Mouse (Mus musculus): ENCODE data around the gene B9d2.

The B9d2 gene

DNA sequence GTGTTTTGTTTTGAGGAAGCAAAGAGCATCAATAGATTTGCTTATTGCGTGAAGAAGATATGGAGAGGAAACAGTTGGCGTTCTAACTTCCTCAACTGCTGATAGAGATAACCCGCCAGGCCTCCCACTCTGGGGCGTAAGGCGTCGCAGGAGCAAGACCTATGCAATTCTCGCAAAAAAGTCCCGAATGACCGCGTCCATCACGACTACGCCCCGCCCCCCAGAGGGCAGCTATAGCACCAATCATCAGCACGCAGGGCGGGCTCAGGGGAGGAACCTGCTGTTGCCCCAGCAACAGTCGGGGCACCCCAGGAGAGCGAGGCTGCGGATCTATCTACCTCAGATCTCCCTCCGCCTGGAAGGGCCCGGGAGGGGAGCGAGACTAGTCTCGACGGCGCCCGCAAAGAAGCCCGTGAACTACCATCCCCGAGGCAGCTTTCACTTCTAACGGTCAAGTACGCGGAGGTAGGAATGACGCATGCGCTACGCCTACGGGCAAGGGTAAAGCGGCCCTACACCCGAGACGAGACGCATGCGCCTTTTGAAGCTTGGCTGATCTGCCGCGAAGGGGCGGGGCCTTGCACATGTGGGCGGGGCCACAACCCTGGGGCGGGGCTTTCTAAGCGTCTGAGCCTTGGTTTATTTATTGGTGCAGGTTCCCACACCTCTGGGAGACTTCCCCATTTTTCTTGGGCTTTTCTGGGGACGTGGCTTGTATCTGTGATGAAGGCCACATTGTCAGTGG is at the start of gene B9d2:
Gene B9d2, plus strand, starts transcription at position 267 of the 745 bp plus-strand sequence.
- peak; percentile 97 for DNase-seq

DNA sequence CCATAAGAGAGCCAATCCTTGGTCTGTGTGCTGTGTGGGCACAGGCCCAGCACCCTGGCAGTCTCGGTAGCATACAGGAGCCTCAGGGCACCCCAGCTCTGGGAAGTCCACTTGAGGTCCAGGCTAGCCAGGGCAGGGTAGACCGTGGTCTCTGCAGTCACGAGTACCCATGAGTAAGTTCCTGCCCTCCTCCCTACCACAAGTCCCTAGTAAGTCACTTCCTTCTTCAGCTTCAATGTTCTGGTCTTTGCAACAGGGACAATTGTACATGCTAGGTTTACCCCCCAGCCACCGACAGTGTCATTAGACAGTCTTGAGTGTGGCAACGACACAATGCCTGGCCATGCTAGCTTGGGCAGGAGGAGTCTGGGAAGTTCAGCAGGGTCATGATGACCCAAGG is 47.9 kb upstream of the B9d2 start:
- DNase-seq: no peak

DNA sequence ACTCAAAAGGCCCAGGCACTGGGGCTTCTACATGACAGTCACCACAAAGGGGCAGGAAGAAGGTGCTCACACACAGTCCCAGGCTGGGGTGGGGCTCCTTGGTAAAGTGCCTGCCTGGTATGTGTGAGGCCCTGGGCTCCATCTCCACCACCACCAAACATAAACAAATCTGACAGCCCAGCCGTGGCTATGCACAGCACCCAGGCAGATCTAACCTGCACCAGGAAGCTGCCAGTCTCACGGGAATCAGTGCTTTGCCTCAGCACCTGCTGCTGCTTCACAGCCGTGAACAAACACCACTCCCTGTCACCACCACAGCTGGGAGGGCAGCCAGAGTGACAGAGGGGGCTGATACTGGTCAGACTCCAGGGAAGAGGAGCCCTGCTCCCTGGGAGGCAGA is 44.2 kb upstream of the B9d2 start:
- DNase-seq: no peak

DNA sequence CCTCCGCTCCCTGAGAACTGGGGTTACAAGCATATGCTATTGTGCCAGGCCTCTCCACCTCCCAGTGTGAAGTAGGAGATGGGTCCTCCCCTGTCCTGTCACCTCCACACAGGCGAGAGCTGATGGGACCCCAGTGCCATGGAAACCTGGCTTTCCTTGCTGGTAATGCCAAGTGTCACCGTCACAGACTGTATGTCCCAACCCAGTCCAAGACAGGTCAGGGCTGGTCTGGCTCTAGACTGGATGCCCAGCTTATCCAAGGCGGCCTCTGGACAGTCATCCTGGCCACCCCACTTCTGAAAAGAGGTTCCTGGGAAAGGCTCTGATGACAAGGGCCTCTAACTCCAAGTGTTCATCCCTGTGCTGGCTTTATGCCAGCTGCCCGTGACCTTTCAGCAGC is 43.5 kb upstream of the B9d2 start:
- DNase-seq: no peak

DNA sequence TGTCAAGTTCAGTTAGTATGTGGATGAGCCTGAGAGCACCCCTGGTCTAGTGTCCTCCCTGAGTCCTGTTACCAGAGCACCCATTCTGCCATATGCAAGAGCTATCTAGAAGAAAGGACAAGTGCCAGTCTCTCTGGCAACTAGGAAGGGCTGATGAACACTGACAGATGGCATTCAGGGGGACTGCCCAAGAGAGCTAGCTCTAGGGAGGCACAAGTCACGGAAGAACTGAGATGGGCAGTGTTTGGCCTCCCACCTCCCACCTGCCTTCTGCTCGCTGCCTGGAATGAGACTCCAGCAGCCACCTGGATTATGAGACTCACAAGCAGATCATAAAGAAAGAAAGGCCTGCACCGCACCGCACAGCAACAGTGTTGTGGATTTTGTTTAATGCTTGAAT is 40.8 kb upstream of the B9d2 start:
- DNase-seq: no peak

DNA sequence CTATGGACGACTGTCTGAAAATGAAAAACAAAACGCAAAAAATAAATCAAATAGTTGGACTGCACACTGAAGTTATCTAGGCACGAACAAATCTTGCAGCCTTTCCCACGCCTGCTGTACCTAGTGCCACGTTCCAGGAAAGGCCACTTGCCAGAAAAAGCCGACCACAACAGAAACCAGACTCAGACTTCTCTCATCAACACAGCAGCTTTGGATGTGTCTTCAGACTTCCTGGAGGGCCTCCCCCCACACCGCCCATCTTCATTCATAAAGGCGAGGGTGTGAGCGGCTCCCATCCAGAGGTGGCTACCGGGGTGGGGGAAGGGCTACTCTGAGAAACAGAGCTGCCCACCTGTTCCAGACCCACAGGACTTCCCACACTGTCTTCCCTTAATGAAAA is 36.4 kb upstream of the B9d2 start:
- DNase-seq: no peak

DNA sequence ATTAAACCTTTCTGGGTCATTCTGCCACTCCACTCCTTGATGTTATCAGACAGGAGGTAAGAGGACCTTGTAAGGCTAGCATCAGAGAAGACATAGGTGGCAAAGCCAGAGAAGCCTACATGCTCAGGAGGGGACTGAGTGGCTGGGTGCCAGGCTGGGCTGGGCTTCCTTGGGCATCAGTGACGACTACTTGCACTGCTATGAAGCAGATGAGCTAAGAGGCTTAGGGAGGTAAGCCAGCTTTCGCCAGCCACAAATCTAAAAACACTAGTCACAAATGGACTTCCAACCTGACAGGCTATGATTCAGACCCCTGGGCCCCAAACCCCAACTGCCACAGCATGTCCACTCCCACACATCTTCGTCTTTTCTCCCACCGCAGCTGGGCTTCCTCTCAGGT is 35.9 kb upstream of the B9d2 start:
- no peak for DNase-seq

DNA sequence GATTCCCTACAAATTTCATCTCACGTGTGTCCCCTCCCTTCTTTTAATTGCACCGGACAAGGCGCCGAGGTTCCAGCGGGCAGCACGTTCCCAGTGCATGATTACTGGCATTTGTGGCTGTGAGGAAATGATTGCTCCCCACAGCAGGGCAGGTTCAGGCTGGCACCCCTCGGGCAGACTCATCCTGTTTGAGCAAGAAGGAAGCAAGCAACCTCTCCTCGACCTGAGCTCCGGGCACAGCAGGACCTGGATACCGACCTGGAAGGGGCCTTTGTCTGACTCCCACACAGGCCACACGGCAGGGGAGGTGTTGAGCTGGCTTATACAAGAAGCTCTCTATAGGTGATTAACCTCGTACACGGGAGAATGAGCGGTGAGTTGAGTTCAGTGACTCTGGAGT is 35.5 kb upstream of the B9d2 start:
- DNase-seq: no peak

DNA sequence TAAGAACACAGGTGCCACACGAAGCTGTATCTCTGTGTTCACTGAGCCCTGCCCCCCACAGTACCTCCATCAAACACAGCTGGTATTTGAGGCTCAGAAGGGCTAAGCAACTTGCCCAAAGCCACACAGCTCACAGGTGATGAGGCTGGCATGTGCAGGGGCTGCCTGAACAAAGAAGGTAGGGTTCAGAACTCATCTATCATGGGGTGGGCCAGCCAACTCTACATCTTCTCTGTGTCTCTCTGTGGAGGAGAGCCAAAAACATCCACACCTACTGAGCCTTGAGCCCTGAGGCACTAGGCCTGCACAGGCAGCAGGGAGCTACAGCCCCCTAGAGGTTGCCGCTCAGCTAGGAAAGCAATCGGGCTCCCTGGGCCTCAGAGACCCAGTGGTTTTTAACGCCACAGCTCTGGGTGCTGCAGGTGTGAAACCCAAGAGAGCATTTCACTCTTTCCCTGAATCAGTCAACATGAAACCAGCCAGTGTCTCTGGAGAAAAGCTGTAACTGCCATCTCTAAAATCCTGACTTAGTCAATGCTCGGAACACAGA is 32.9 kb upstream of the B9d2 start:
- no peak for DNase-seq

DNA sequence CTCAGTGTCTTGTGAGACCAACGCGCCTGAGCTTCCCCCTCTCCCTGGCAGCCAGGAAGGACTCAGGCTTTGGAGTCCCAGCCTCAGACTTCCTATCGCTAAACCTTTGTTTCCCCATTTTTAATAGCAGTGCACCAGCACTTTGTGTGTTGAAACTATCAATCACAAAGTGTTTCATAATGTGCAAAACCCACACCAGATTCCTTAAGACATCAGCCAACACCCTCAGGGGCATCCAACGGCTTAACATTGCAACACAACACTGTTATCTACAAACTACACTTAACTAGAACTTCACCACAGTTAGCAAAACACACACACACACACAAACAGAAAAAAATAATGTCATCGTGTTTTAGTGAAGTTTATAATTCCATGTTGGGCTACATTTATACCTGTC is 30.7 kb upstream of the B9d2 start:
- no peak for DNase-seq

DNA sequence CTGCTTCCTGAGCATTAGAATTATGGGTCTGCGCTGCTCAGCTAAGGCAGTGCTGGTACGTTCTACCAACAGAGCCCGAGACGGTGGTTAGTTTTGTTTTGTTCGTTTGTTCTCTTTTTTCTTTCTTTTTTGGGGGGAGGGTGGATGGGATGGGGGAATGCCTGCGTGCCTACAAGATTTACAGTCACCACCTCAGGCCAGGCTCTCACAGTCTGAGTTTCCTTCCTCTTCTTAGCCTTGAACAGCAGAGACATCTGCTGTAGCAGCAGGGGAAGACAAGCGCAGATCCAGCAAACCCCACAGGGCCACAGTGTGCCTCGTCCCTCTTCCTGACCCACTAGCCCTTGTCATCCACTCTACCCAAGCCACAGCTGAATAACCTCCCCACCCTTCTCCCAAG is 29.3 kb upstream of the B9d2 start:
- no peak for DNase-seq

DNA sequence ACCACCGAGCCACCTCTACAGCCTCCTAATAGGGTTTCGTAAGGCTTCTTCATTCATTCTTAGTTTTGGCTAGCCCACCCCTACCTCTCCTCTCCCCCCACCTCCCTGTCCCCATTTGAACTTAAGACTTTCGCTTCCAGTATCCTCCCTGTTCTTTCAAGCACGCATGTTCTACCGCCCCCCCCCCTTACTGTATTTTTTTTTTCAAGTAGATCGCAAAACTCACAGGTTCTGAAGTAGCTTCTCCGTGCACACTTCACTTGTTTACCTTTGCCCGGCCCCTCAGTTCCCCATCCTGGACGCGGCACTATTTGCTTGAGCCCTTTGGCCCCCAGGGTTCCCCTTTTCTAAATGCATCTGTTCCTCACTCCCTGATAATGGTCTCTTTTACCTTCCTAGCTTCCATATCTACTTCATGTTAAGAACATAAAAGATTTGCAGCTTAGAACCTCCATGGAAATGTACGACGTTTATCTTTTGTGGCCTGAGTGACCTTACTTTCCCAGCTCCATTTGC is 28.3 kb upstream of the B9d2 start:
- no peak for DNase-seq

DNA sequence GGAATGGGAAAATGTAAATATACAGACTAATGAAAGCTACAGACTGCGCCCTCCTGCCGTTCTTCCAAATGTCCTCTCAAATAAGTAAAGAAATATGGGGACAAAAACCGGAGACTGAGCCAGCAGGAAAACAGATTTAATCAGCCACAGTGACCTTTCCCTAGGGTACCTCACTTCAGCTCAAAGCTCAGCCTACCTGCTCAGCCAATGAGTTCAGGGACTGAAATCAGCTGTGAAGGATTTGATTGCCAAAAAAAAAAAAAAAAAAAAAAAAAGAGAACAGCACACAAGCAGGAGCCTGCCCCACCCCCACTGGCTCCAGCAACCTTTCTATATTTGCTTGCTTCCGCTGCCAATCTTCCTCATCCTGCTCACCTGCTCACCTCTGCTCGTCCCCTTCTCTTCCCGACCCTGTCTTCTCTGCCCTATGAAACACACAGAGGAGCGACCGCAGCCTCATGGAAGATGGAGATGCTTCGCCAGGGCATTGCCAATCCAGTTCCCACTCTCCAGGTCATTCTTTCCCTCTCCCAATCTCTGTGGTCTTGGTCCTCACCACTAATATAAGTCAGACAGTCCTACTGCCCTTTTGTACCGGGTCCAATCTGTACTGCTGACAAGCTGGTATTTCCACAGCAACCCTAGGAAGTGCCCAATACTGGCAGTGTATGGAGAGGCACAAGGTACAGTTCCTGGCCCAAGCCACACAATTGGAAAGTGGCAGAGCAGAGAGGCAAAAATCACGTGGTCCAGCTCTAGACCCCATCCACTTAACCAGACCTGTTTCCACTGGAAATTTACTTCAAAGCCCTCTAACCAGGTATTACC is 24.8 kb upstream of the B9d2 start:
- DNase-seq: no peak

DNA sequence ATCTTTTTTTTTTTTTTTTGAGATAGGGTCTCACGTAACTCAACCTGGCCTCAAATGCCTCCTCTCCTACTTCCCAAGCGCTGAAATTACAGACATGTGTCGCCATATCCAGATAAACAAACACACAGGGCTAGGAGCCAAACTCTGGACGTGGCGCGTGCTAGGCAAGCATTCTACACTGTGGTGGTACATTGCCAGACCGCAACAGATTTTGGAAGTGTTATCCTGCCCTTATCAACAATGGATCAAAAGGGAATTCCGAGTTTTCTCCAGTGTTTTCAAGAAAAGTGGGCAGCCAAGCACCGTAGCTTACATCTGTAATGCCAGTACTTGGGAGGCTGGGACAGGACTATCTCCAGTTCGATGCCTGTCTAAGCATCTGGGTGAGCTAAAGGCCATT is 22.8 kb upstream of the B9d2 start:
- DNase-seq: no peak

DNA sequence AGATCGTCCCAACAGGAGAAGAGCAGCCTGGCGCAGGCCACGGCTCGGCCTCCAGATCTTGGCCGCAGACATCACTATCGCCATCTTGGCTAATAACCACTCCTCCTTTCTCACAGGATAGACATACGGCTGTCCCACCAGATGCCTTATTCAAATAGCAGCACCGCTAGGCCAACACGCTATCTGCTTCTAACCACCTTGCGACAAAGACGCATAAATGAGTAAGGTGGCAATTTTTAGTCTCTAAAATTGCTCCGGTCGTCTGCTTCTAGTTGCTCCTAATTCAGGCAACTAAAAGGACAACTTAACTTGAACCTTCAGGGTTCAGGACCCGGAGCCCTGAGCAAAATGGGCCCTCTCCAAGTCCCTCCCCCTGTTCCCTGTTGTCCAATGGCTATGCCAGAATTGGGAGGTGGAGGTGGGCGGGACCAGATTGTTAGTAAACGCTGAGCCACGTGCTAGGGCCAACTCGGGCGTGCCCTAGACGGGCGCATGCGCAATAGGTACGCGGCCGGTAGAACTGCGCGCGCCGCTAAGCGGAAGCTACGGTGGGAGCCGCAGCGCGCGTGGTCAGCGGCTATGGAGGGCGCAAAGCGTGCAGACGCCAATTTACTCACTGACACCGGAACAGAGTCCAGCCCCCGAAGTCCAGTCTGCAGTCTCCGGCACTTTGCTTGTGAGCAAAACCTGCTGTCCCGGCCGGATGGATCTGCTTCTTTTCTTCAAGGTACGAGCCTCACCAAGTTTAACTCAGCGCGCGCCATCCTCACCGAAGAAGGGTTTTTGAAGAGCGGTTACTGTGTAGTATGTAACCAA is 21.7 kb upstream of the B9d2 start, which contains the start of the genes Bckdha and Exosc5:
Gene Bckdha, minus strand, starts transcription at position 325 of the 816 bp plus-strand sequence.
Gene Exosc5, plus strand, starts transcription at position 508 of the 816 bp plus-strand sequence.
- DNase-seq: peak; percentile 100

DNA sequence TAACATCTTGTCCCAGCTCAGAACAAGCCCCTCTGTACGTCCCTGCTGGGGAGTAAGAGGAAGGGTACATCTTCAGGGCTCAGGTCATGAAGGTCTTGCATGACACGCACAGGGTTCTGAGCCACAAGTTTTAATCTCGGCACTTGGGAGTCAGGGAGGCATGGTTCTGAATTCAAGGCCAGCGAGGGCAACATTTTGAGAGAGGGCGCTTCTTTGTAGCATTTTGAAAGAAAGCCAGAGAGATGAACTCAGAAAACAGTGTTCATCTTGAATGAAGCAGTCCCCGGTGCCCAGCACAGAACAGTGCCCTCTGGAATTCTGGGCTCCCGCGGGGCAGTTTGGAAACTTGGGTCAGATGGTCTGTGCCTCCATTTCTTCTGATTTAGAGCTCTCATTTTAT is 14.2 kb upstream of the B9d2 start:
- no peak for DNase-seq

DNA sequence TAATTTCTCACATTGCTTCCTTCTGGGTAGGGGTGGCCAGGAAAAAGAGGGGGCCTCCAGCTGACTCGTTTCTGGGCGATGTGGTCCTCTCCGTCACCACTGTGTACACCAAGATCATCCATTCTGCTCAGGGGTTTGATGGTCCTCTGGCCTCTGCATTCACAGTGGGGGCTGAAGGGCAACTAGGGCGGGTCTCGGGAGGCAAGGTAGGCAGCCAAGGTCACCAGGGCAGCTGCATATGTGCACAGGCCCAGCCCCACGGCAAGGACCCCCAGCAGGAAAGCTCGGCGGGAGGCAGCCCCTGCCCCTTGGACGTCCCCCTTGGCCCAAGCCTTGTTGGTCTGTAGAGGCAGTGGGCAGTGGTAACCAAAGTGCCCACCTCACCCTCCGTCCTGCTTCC is 11.4 kb upstream of the B9d2 start:
- no peak for DNase-seq

DNA sequence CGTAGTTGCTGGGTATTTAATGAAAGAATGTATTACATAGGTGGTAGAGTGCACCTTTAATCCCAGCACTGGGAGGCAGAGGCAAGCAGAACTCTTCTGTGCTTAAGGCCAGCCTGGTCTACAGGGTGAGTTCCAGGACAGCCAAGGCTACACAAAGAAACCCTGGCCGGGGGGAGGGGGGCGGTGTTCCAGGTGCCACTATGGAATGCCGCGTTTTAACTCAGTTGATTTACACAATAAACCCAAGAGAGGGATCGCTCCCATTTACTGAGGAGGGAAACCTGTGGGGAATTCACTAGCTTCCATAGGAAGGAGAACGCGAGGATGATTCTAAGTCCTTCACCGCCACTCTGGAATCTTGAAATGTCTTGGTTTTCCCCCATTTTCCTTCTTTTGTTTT is 10.9 kb upstream of the B9d2 start:
- no peak for DNase-seq

DNA sequence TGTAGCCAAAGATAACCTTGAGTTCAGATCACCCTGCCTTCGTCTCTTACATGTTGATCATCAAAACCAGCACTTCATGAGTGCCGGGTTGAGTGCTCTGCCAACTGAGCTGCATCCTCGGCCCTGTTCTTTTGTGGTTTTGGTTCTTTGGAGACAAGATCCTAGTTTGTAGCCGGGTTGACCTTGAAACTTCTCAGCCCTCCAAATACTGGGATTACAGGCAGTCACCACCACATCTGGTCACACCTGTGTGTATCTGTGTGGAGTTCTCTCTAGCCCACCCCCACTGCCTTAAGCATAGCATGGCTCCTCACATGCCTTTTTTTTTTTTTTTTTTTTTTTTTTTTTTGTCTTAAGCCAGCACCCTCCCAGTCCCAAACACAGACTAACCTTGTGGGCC is 10.5 kb upstream of the B9d2 start:
- no peak for DNase-seq

DNA sequence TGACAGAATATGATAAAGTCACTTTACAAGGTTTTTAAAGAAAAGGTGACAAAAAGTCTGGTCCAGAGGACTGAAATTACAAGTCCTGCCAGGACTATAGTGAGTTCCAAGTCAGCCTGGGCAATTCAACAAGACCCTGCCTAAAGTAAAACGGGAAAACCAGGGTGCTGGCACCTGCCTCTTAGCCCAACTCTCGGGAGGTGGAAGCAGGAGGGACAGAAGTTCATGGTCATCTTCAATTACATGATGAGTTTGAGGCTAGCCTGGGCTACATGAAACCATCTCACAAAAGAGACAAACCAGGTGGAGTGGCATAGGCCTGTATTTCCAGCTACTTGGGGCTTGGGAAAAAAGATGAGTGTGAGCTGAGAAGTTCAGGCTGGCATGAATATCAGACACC is 8.9 kb upstream of the B9d2 start:
- DNase-seq: no peak

DNA sequence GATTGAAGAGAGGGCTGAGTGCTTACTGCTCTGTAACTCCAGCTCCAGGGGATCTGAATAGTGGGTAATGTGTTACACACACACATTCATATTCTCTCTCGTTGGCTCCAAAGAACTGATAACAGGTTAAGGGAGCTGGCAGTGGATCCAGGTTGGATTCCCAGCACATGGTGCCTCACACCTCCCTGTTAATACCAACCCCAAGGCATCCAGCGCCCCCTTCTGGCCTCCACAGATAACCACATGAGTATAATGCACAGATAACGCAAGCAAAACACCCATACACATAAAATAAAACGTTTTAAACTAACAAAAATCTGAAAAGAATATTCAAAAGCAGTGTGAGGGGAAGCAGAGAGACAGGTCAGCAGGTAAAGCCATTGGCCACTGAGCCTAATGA is 8.1 kb upstream of the B9d2 start:
- no peak for DNase-seq

DNA sequence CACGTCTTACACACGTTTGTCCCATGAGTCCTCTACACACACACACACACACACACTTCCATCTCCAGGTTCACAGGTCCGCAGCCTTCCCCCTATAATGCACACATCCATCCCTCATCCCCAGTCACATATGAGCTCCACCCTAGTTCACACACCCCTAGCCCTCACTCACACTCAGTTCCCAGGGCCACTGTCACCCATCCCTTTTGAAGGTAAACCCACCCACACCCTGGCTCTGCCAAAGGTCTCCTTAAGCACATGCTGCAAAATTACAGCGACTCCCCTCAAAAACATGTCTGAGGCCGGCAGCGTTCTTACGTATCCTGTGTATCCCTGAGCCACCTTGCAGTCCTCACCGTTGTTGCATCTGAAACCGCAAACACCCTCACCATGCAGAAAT is 6.3 kb upstream of the B9d2 start:
- DNase-seq: no peak

DNA sequence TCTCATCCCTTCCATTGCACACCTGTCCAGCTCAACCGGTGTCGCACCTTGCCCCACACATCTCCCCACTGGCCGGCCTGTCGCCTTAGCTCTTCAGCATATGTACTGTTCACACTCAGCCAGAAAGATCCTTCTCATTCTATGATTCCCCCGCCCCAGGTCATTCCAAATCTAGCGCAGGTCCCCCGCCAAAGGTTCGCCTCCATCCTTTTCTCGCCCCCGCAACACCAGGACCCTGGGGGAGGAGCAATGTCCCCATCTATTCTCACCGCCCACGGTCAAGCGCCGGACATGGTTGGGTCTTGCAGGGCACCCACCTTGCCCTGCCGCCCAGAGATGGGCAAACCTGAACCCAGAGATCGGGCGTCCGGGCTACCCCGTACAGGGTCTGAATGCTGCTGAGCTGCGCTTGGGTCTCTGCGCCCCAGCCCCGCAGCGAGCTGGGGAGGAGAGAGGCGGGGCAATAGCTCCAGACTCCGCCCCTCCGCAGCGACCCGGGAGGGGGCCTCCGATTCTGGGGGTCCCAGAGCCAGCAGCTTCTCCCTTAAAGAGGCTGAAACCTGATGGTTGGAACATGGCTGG is 5.8 kb upstream of the B9d2 start, which contains the start of gene Tmem91:
Gene Tmem91, minus strand, starts transcription at position 448 of the 582 bp plus-strand sequence.
- DNase-seq: peak; percentile 21
